Mouse (Mus musculus) liver, embryonic 14.5 days (tissue): ENCODE results near the gene Cep170. TPM values are rescaled to one million over a fixed set of nuclear protein-coding genes. Genes with fewer than 3 reads are reported as not detected.

Experiments
- ATAC-seq: fragments of 200-750 bp; cut with Nextera tagmentation; 2 replicates; pipeline ENCODE4 v1.8.0; 2017; ENCODE audit warnings: moderate number of reproducible peaks, mild to moderate bottlenecking, moderate library complexity; ENCODE audit not compliant: insufficient read depth
- DNase-seq, 3 experiments: peaks; one replicate each; pipeline ENCODE4 v3.0.0-alpha.2; 2012 to 2013; ENCODE audit warnings: low read depth in 3 of 3, low spot score in 3 of 3
- H3K27ac ChIP-seq: fragments of 300-500 bp; sonication (generic); 2 replicates; pipeline ENCODE4 v1.5.1; 2014; ENCODE audit warnings: moderate library complexity, mild to moderate bottlenecking, control low read depth, inconsistent platforms
- H3K27me3 ChIP-seq: fragments of 300-500 bp; sonication (generic); 2 replicates; pipeline ENCODE4 v1.6.1; 2014; ENCODE audit warnings: mild to moderate bottlenecking, low read length, moderate library complexity; ENCODE audit not compliant: control insufficient read depth, insufficient read depth
- H3K36me3 ChIP-seq: fragments of 300-500 bp; sonication (generic); replicated peaks from 2 replicates; pipeline ENCODE4 v1.6.1; 2014; ENCODE audit warnings: low read depth; ENCODE audit not compliant: control insufficient read depth, insufficient read depth
- H3K4me1 ChIP-seq, 2 experiments: fragments of 200-500 bp in 1 of 2; fragments of 300-500 bp in 1 of 2; sonication (generic) in 1 of 2; replicated peaks; 2 replicates each; pipeline ENCODE4 v1.6.1; 2012 to 2014; ENCODE audit warnings: antibody characterized with exemption in 1 of 2, inconsistent platforms in 1 of 2, low read length in 1 of 2; ENCODE audit not compliant: control insufficient read depth in 2 of 2, insufficient read depth in 2 of 2
- H3K4me2 ChIP-seq: fragments of 300-500 bp; sonication (generic); 2 replicates; pipeline ENCODE4 v1.6.1; 2014; ENCODE audit warnings: low read depth, mild to moderate bottlenecking, control low read depth, moderate library complexity
- H3K4me3 ChIP-seq, 2 experiments: fragments of 200-500 bp in 1 of 2; fragments of 300-500 bp in 1 of 2; sonication (generic) in 1 of 2; 2 replicates each; pipeline ENCODE4 v1.5.1; 2012 to 2014; ENCODE audit warnings: low read depth in 2 of 2, low read length in 2 of 2, mild to moderate bottlenecking in 2 of 2, control low read depth in 1 of 2, inconsistent platforms in 1 of 2, moderate library complexity in 1 of 2; ENCODE audit not compliant: insufficient read depth in 1 of 2
- H3K9ac ChIP-seq: fragments of 300-500 bp; sonication (generic); replicated peaks from 2 replicates; pipeline ENCODE4 v1.6.1; 2014; ENCODE audit warnings: mild to moderate bottlenecking, control low read depth, moderate library complexity
- H3K9me3 ChIP-seq: fragments of 300-500 bp; sonication (generic); 2 replicates; pipeline ENCODE4 v1.6.1; 2016; ENCODE audit warnings: low read length, mixed read lengths; ENCODE audit not compliant: control insufficient read depth
- CTCF ChIP-seq: IDR thresholded peaks from 2 replicates; pipeline ENCODE4 v1.5.1; 2016; ENCODE audit warnings: antibody characterized with exemption, low read depth, control low read depth
- EP300 ChIP-seq: IDR thresholded peaks from 2 replicates; pipeline ENCODE4 v1.6.1; 2016; ENCODE audit warnings: antibody characterized with exemption, low read depth
- WGBS: fragments of 180-500 bp; shearing (Covaris S2); extraction: QIAGEN DNeasy Blood & Tissue Kit; methylation state at CpG from one replicate; pipeline ENCODE4 v1.1.7; 2014; ENCODE audit not compliant: insufficient replicate concordance; 5-methylcytosine and 5-hydroxymethylcytosine counted together
- polyA plus RNA-seq, 2 experiments: library from polyadenylated mRNA; depleted of rRNA in 1 of 2; stranded (reverse) in 1 of 2; unstranded in 1 of 2; fragments of >200 nt; fragmentation: Nextera tagmentation in 1 of 2; extraction: Ambion mirVana in 1 of 2; gene quantifications; 2 replicates each; pipeline versions ENCODE4 v1.2.1 to v1.2.3; 2012 to 2014

Cep170 gene
- polyA plus RNA-seq, 2 experiments, result 5.2 to 5.5 TPM

GRCm38 (mm10) chr1:176800728-176801365, 13.0 kb downstream of the Cep170 start:
- TF ChIP-seq EP300, result no peak
- TF ChIP-seq CTCF, result no peak
- Histone ChIP-seq H3K36me3 (no peaks in the 10 kb centered on the region), H3K9ac (no peak overlapping the region), H3K4me1 (no peaks in the 10 kb centered on the region), H3K27ac (no peak overlapping the region), H3K27me3 (no peaks in the 10 kb centered on the region), H3K9me3 (no peaks in the 10 kb centered on the region), H3K4me2 (no peak overlapping the region), H3K4me3 (no peak overlapping the region)
- DNase-seq (no peak), ATAC-seq (no peak)
- 39% methylated on average over 2 of the region's 2 CpGs for WGBS

- no peak for ATAC-seq
- no peaks in the 10 kb centered on the region for H3K9me3 ChIP-seq
Observed at GRCm38 (mm10) chr1:176798673-176799072, 15.2 kb downstream of the Cep170 start.

GRCm38 (mm10) chr1:176792175-176792574, 21.7 kb downstream of the Cep170 start:
- Histone ChIP-seq H3K27ac (no peak overlapping the region), H3K36me3 (no peaks in the 10 kb centered on the region), H3K4me2 (no peak overlapping the region), H3K9ac (no peak overlapping the region), H3K27me3 (no peaks in the 10 kb centered on the region), H3K9me3 (no peaks in the 10 kb centered on the region), H3K4me3 (no peak overlapping the region), H3K4me1 (no peaks in the 10 kb centered on the region)
- 73% methylated on average over 1 of the region's 1 CpGs for WGBS
- ATAC-seq (no peak), DNase-seq (no peak)
- no peak for TF ChIP-seq EP300

More at GRCm38 (mm10) chr1:176798673-176799072, 15.2 kb downstream of the Cep170 start:
- H3K4me1 ChIP-seq, result no peaks in the 10 kb centered on the region
- TF ChIP-seq CTCF (no peak), EP300 (no peak)
- no peak overlapping the region for H3K9ac ChIP-seq
- H3K27ac ChIP-seq, result no peak overlapping the region
- no peak overlapping the region for H3K4me3 ChIP-seq
- H3K36me3 ChIP-seq, result no peaks in the 10 kb centered on the region
- H3K27me3 ChIP-seq, result no peaks in the 10 kb centered on the region
- no peak overlapping the region for H3K4me2 ChIP-seq
- no peak for DNase-seq

- DNase-seq, result no peak
- 86% methylated on average over 7 of the region's 7 CpGs for WGBS
- Histone ChIP-seq H3K9ac (no peak overlapping the region), H3K4me2 (no peak overlapping the region), H3K9me3 (no peaks in the 10 kb centered on the region), H3K27me3 (no peaks in the 10 kb centered on the region), H3K4me1 (no peaks in the 10 kb centered on the region), H3K27ac (no peak overlapping the region), H3K4me3 (no peak overlapping the region), H3K36me3 (no peaks in the 10 kb centered on the region)
- TF ChIP-seq EP300 (no peak), CTCF (no peak)
- ATAC-seq, result no peak
Observed at GRCm38 (mm10) chr1:176789326-176789725, 24.5 kb downstream of the Cep170 start.

GRCm38 (mm10) chr1:176774533-176774932, 39.3 kb downstream of the Cep170 start:
- TF ChIP-seq EP300 (no peak), CTCF (no peak)
- no peak overlapping the region for H3K27ac ChIP-seq
- no peaks in the 10 kb centered on the region for H3K9me3 ChIP-seq
- no peaks in the 10 kb centered on the region for H3K4me1 ChIP-seq
- H3K27me3 ChIP-seq, result no peaks in the 10 kb centered on the region
- no peak overlapping the region for H3K4me2 ChIP-seq
- DNase-seq (no peak), ATAC-seq (no peak)
- H3K9ac ChIP-seq, result no peak overlapping the region
- peaks cover 3% of the 10 kb centered on the region; the same call in 1 of the 2 replicates for H3K36me3 ChIP-seq
- WGBS, result 78% methylated on average over 4 of the region's 4 CpGs
- H3K4me3 ChIP-seq, result no peak overlapping the region
